Mouse (Mus musculus) lung, adult 2 months (tissue): ENCODE data around the gene Mmrn2.

Source experiments
- CTCF ChIP-seq: fragments of 200-500 bp; IDR thresholded peaks from 2 replicates; pipeline ENCODE4 v1.5.1; 2011; ENCODE audit warnings: mild to moderate bottlenecking, low read length, control low read depth; ENCODE audit not compliant: insufficient read depth
- POLR2A ChIP-seq: fragments of 200-500 bp; IDR thresholded peaks from 2 replicates; pipeline ENCODE4 v1.6.1; 2011; ENCODE audit warnings: low read depth, mild to moderate bottlenecking, control low read depth, low read length, borderline replicate concordance; ENCODE audit errors: extremely low read depth

DNA sequence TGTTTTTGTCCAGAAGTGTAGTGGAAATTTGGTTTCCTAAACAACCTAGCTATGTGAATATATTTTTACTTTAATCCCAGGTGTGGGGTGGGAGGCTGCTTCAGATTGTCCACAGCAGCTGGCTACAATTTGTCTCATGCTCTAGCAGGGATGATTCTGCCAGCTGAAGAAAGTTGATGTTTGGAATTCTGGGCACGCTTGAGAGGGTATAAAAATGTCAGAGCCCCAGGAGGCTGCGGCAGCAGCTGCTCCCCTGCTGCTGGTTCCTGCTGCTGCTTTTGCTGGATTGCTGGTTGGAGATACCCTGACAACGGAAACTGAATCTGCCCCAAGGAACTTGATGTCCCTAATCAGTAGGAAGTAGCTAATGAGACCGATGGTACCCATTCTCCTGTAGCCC, 67.3 kb downstream of the Mmrn2 start:
- TF ChIP-seq POLR2A (no peak), CTCF (no peak)
